Mouse (Mus musculus): ENCODE measurements at regions not wholly inside any gene's neighbourhood (a gene's known extent, or its start where the extent isn't known, plus 50 kb on each side); places are given as distances from the start of the nearest gene placed in this dataset.

GRCm38 (mm10) chr12:97476466-97477250 is 782.6 kb downstream of the Galc start:
- no peaks in the 10 kb centered on the region for H3K9me3 ChIP-seq (ENCODE audit: low read length)
- H3K4me3 ChIP-seq (replicated peaks; ENCODE audit: low read length), result no peak overlapping the region
- no peaks in the 10 kb centered on the region for H3K36me3 ChIP-seq (ENCODE audit: insufficient read depth, low read length)
- no peak for TF ChIP-seq POU5F1 (IDR thresholded peaks at IDR 0.05; ENCODE audit: borderline replicate concordance, low read length)
- TF ChIP-seq NANOG (IDR thresholded peaks at IDR 0.05; ENCODE audit: borderline replicate concordance, low read length), result no peak
- no peak for TF ChIP-seq CTCF (conservative IDR thresholded peaks at IDR 0.05; ENCODE audit: low read length)
- no peaks in the 10 kb centered on the region for H3K27me3 ChIP-seq (ENCODE audit: insufficient read depth, low read length)
- no peaks in the 10 kb centered on the region for H3K4me1 ChIP-seq (replicated peaks; ENCODE audit: low read depth, low read length)

GRCm38 (mm10) chr12:97475751-97476150 is 783.5 kb downstream of the Galc start:
- H3K9me3 ChIP-seq (ENCODE audit: low read length), result no peaks in the 10 kb centered on the region
- no peak for TF ChIP-seq CTCF (conservative IDR thresholded peaks at IDR 0.05; ENCODE audit: low read length)
- TF ChIP-seq POU5F1 (IDR thresholded peaks at IDR 0.05; ENCODE audit: borderline replicate concordance, low read length), result no peak
- TF ChIP-seq NANOG (IDR thresholded peaks at IDR 0.05; ENCODE audit: borderline replicate concordance, low read length), result no peak
- no peaks in the 10 kb centered on the region for H3K27me3 ChIP-seq (ENCODE audit: insufficient read depth, low read length)
- H3K4me3 ChIP-seq (replicated peaks; ENCODE audit: low read length), result no peak overlapping the region
- H3K4me1 ChIP-seq (replicated peaks; ENCODE audit: low read depth, low read length), result no peaks in the 10 kb centered on the region
- H3K36me3 ChIP-seq (ENCODE audit: insufficient read depth, low read length), result no peaks in the 10 kb centered on the region

GRCm38 (mm10) chr12:97469183-97469582 is 790.1 kb downstream of the Galc start:
- no peak overlapping the region for H3K4me3 ChIP-seq (replicated peaks; ENCODE audit: low read length)
- H3K36me3 ChIP-seq (ENCODE audit: insufficient read depth, low read length), result no peaks in the 10 kb centered on the region
- H3K27me3 ChIP-seq (ENCODE audit: insufficient read depth, low read length), result no peaks in the 10 kb centered on the region
- H3K9me3 ChIP-seq (ENCODE audit: low read length), result no peaks in the 10 kb centered on the region
- no peak for TF ChIP-seq CTCF (conservative IDR thresholded peaks at IDR 0.05; ENCODE audit: low read length)
- no peak for TF ChIP-seq NANOG (IDR thresholded peaks at IDR 0.05; ENCODE audit: borderline replicate concordance, low read length)
- TF ChIP-seq POU5F1 (IDR thresholded peaks at IDR 0.05; ENCODE audit: borderline replicate concordance, low read length), result no peak
- H3K4me1 ChIP-seq (replicated peaks; ENCODE audit: low read depth, low read length), result no peaks in the 10 kb centered on the region

- Histone ChIP-seq H3K4me3 (replicated peaks; ENCODE audit: low read length) (no peak overlapping the region), H3K4me1 (replicated peaks; ENCODE audit: low read depth, low read length) (no peaks in the 10 kb centered on the region), H3K9me3 (ENCODE audit: low read length) (no peaks in the 10 kb centered on the region), H3K36me3 (ENCODE audit: insufficient read depth, low read length) (no peaks in the 10 kb centered on the region), H3K27me3 (ENCODE audit: insufficient read depth, low read length) (no peaks in the 10 kb centered on the region)
- TF ChIP-seq CTCF (conservative IDR thresholded peaks at IDR 0.05; ENCODE audit: low read length) (no peak), POU5F1 (IDR thresholded peaks at IDR 0.05; ENCODE audit: borderline replicate concordance, low read length) (no peak), NANOG (IDR thresholded peaks at IDR 0.05; ENCODE audit: borderline replicate concordance, low read length) (no peak)
Measured at GRCm38 (mm10) chr12:97436141-97436540, 823.1 kb downstream of the Galc start.

- TF ChIP-seq NANOG (IDR thresholded peaks at IDR 0.05; ENCODE audit: borderline replicate concordance, low read length), result no peak
- TF ChIP-seq CTCF (conservative IDR thresholded peaks at IDR 0.05; ENCODE audit: low read length), result no peak
- no peak for TF ChIP-seq POU5F1 (IDR thresholded peaks at IDR 0.05; ENCODE audit: borderline replicate concordance, low read length)
- Histone ChIP-seq H3K4me1 (replicated peaks; ENCODE audit: low read depth, low read length) (no peaks in the 10 kb centered on the region), H3K9me3 (ENCODE audit: low read length) (no peaks in the 10 kb centered on the region), H3K4me3 (replicated peaks; ENCODE audit: low read length) (no peak overlapping the region), H3K27me3 (ENCODE audit: insufficient read depth, low read length) (no peaks in the 10 kb centered on the region), H3K36me3 (ENCODE audit: insufficient read depth, low read length) (no peaks in the 10 kb centered on the region)
Measured at GRCm38 (mm10) chr12:97434021-97434420, 825.2 kb downstream of the Galc start.

GRCm38 (mm10) chr12:97432704-97433103 is 826.6 kb downstream of the Galc start:
- no peaks in the 10 kb centered on the region for H3K9me3 ChIP-seq (ENCODE audit: low read length)
- H3K27me3 ChIP-seq (ENCODE audit: insufficient read depth, low read length), result no peaks in the 10 kb centered on the region
- no peak overlapping the region for H3K4me3 ChIP-seq (replicated peaks; ENCODE audit: low read length)
- TF ChIP-seq NANOG (IDR thresholded peaks at IDR 0.05; ENCODE audit: borderline replicate concordance, low read length), result no peak
- no peaks in the 10 kb centered on the region for H3K36me3 ChIP-seq (ENCODE audit: insufficient read depth, low read length)
- no peaks in the 10 kb centered on the region for H3K4me1 ChIP-seq (replicated peaks; ENCODE audit: low read depth, low read length)

- no peak for TF ChIP-seq POU5F1 (IDR thresholded peaks at IDR 0.05; ENCODE audit: borderline replicate concordance, low read length)
- no peak for TF ChIP-seq NANOG (IDR thresholded peaks at IDR 0.05; ENCODE audit: borderline replicate concordance, low read length)
- Histone ChIP-seq H3K4me1 (replicated peaks; ENCODE audit: low read depth, low read length) (no peaks in the 10 kb centered on the region), H3K27me3 (ENCODE audit: insufficient read depth, low read length) (no peaks in the 10 kb centered on the region), H3K9me3 (ENCODE audit: low read length) (no peaks in the 10 kb centered on the region), H3K36me3 (ENCODE audit: insufficient read depth, low read length) (no peaks in the 10 kb centered on the region), H3K4me3 (replicated peaks; ENCODE audit: low read length) (no peak overlapping the region)
Measured at GRCm38 (mm10) chr12:97428252-97428651, 831.0 kb downstream of the Galc start.

- H3K4me3 ChIP-seq (replicated peaks; ENCODE audit: low read length), result no peak overlapping the region
- TF ChIP-seq NANOG (IDR thresholded peaks at IDR 0.05; ENCODE audit: borderline replicate concordance, low read length), result no peak
- no peak for TF ChIP-seq POU5F1 (IDR thresholded peaks at IDR 0.05; ENCODE audit: borderline replicate concordance, low read length)
- no peak for TF ChIP-seq CTCF (conservative IDR thresholded peaks at IDR 0.05; ENCODE audit: low read length)
Measured at GRCm38 (mm10) chr12:97424726-97425125, 834.5 kb downstream of the Galc start.

GRCm38 (mm10) chr12:97403440-97403839 is 855.8 kb downstream of the Galc start:
- Histone ChIP-seq H3K4me1 (replicated peaks; ENCODE audit: low read depth, low read length) (peaks cover 24% of the 10 kb centered on the region), H3K9me3 (ENCODE audit: low read length) (no peaks in the 10 kb centered on the region), H3K36me3 (ENCODE audit: insufficient read depth, low read length) (no peaks in the 10 kb centered on the region), H3K27me3 (ENCODE audit: insufficient read depth, low read length) (no peaks in the 10 kb centered on the region), H3K4me3 (replicated peaks; ENCODE audit: low read length) (no peak overlapping the region)
- no peak for TF ChIP-seq CTCF (conservative IDR thresholded peaks at IDR 0.05; ENCODE audit: low read length)
- no peak for TF ChIP-seq POU5F1 (IDR thresholded peaks at IDR 0.05; ENCODE audit: borderline replicate concordance, low read length)
- TF ChIP-seq NANOG (IDR thresholded peaks at IDR 0.05; ENCODE audit: borderline replicate concordance, low read length), result no peak

More at GRCm38 (mm10) chr12:97424726-97425125, 834.5 kb downstream of the Galc start:
- Histone ChIP-seq H3K27me3 (ENCODE audit: insufficient read depth, low read length) (no peaks in the 10 kb centered on the region), H3K36me3 (ENCODE audit: insufficient read depth, low read length) (no peaks in the 10 kb centered on the region), H3K4me1 (replicated peaks; ENCODE audit: low read depth, low read length) (no peaks in the 10 kb centered on the region), H3K9me3 (ENCODE audit: low read length) (no peaks in the 10 kb centered on the region)
